Mouse (Mus musculus) MEL (cell line): Measurements from ENCODE around the gene Tmc2. TPM values are rescaled to one million over a fixed set of nuclear protein-coding genes. Genes with fewer than 3 reads are reported as not detected.
A peak's percentile ranks its signal among the peaks of the same experiment; 100 is the strongest.

Source experiments
- DNase-seq: peaks from one replicate; pipeline ENCODE4 v3.0.0; 2011; ENCODE audit warnings: low read depth, low spot score
- H3K27ac ChIP-seq: 2 replicates; pipeline ENCODE4 v1.5.1; 2012; ENCODE audit warnings: low read depth, mild to moderate bottlenecking, control low read depth, low read length, moderate library complexity; ENCODE audit not compliant: control insufficient read depth
- H3K27me3 ChIP-seq, 2 experiments: fragments of 150-350 bp in 1 of 2; sonication (generic) in 1 of 2; 2 replicates each; pipeline ENCODE4 v1.6.1; 2012; ENCODE audit warnings: low read length in 2 of 2, mild to moderate bottlenecking in 2 of 2, improper control_type of control experiment in 1 of 2, moderate library complexity in 1 of 2; ENCODE audit not compliant: insufficient read depth in 2 of 2, control insufficient read depth in 1 of 2
- H3K36me3 ChIP-seq, 2 experiments: 2 replicates each; pipeline ENCODE4 v1.6.1; 2012 to 2014; ENCODE audit warnings: low read length in 2 of 2, improper control_type of control experiment in 1 of 2, inconsistent platforms in 1 of 2, mild to moderate bottlenecking in 1 of 2; ENCODE audit not compliant: insufficient read depth in 2 of 2, control insufficient read depth in 1 of 2
- H3K4me1 ChIP-seq, 2 experiments: fragments of 150-350 bp in 1 of 2; sonication (generic) in 1 of 2; 2 replicates each; pipeline ENCODE4 v1.6.1; 2012; ENCODE audit warnings: low read length in 2 of 2, improper control_type of control experiment in 1 of 2, mild to moderate bottlenecking in 1 of 2; ENCODE audit not compliant: insufficient read depth in 2 of 2, control insufficient read depth in 1 of 2
- H3K4me3 ChIP-seq, 2 experiments: fragments of 150-350 bp in 1 of 2; sonication (generic) in 1 of 2; 2 replicates each; pipeline ENCODE4 v1.5.1; 2012; ENCODE audit warnings: low read depth in 2 of 2, low read length in 2 of 2, mild to moderate bottlenecking in 2 of 2, moderate library complexity in 2 of 2, control low read depth in 1 of 2, improper control_type of control experiment in 1 of 2; ENCODE audit not compliant: control insufficient read depth in 1 of 2, insufficient read depth in 1 of 2
- H3K79me2 ChIP-seq: 2 replicates; pipeline ENCODE4 v1.6.1; 2012; ENCODE audit warnings: mild to moderate bottlenecking, low read length, moderate library complexity; ENCODE audit not compliant: control insufficient read depth, poor library complexity, insufficient read depth
- H3K9ac ChIP-seq: 2 replicates; pipeline ENCODE4 v1.6.1; 2012; ENCODE audit warnings: low read depth, mild to moderate bottlenecking, control low read depth, low read length, moderate library complexity; ENCODE audit not compliant: control insufficient read depth, poor library complexity, severe bottlenecking
- H3K9me3 ChIP-seq: fragments of 150-350 bp; sonication (generic); replicated peaks from 2 replicates; pipeline ENCODE4 v1.6.1; 2012; ENCODE audit warnings: mild to moderate bottlenecking, low read length, improper control_type of control experiment, moderate library complexity; ENCODE audit not compliant: insufficient read depth
- BHLHE40 ChIP-seq: IDR thresholded peaks from 2 replicates; pipeline ENCODE4 v1.6.1; 2012; ENCODE audit warnings: low read depth, mild to moderate bottlenecking, inconsistent platforms, low read length, improper control_type of control experiment, borderline replicate concordance
- CHD1 ChIP-seq: IDR thresholded peaks from 2 replicates; pipeline ENCODE4 v1.6.1; 2012; ENCODE audit warnings: low read depth, mild to moderate bottlenecking, inconsistent platforms, low read length, improper control_type of control experiment
- CHD2 ChIP-seq: IDR thresholded peaks from 2 replicates; pipeline ENCODE4 v1.6.1; 2011; ENCODE audit warnings: low read length, improper control_type of control experiment
- CTCF ChIP-seq, 3 experiments: IDR thresholded peaks in 2 of 3; conservative IDR thresholded peaks in 1 of 3; 2 replicates each; pipeline ENCODE4 v1.5.1; 2011 to 2012; ENCODE audit warnings: low read length in 3 of 3, low read depth in 2 of 3, mild to moderate bottlenecking in 2 of 3, improper control_type of control experiment in 1 of 3, inconsistent platforms in 1 of 3, mixed read lengths in 1 of 3, moderate library complexity in 1 of 3; ENCODE audit not compliant: control insufficient read depth in 1 of 3, insufficient read depth in 1 of 3, poor library complexity in 1 of 3, severe bottlenecking in 1 of 3
- ELF1 ChIP-seq: IDR thresholded peaks from 2 replicates; pipeline ENCODE4 v1.6.1; 2014; ENCODE audit warnings: low read depth, mild to moderate bottlenecking, inconsistent platforms, low read length, improper control_type of control experiment, moderate library complexity
- EP300 ChIP-seq, 2 experiments: IDR thresholded peaks; 2 replicates each; pipeline ENCODE4 v1.6.1; 2011; ENCODE audit warnings: improper control_type of control experiment in 2 of 2, low read length in 2 of 2, low read depth in 1 of 2, mild to moderate bottlenecking in 1 of 2
- ETS1 ChIP-seq: IDR thresholded peaks from 2 replicates; pipeline ENCODE4 v1.6.1; 2012; ENCODE audit warnings: low read depth, mild to moderate bottlenecking, inconsistent platforms, low read length, improper control_type of control experiment, moderate library complexity
- GABPA ChIP-seq: IDR thresholded peaks from 2 replicates; pipeline ENCODE4 v1.6.1; 2012; ENCODE audit warnings: low read depth, mild to moderate bottlenecking, inconsistent platforms, low read length, improper control_type of control experiment, moderate library complexity
- GATA1 ChIP-seq: IDR thresholded peaks from 2 replicates; pipeline ENCODE4 v1.6.1; 2011; ENCODE audit warnings: low read depth, low read length, improper control_type of control experiment
- HCFC1 ChIP-seq: IDR thresholded peaks from 2 replicates; pipeline ENCODE4 v1.6.1; 2012; ENCODE audit warnings: low read depth, mild to moderate bottlenecking, inconsistent platforms, low read length, improper control_type of control experiment, moderate library complexity
- JUND ChIP-seq: IDR thresholded peaks from 2 replicates; pipeline ENCODE4 v1.6.1; 2011; ENCODE audit warnings: low read depth, mild to moderate bottlenecking, improper control_type of control experiment, low read length
- MAFK ChIP-seq: IDR thresholded peaks from 2 replicates; pipeline ENCODE4 v1.6.1; 2011; ENCODE audit warnings: low read depth, mild to moderate bottlenecking, low read length, improper control_type of control experiment, borderline replicate concordance
- MAX ChIP-seq: IDR thresholded peaks from 2 replicates; pipeline ENCODE4 v1.6.1; 2011; ENCODE audit warnings: low read length, improper control_type of control experiment
- MAZ ChIP-seq: IDR thresholded peaks from 2 replicates; pipeline ENCODE4 v1.6.1; 2012; ENCODE audit warnings: low read depth, mild to moderate bottlenecking, inconsistent platforms, low read length, improper control_type of control experiment
- MEF2A ChIP-seq: IDR thresholded peaks from 2 replicates; pipeline ENCODE4 v1.6.1; 2014; ENCODE audit warnings: low read depth, mild to moderate bottlenecking, inconsistent platforms, low read length, improper control_type of control experiment; ENCODE audit not compliant: poor library complexity, insufficient replicate concordance, severe bottlenecking; ENCODE audit errors: extremely low read depth
- MXI1 ChIP-seq: IDR thresholded peaks from 2 replicates; pipeline ENCODE4 v1.6.1; 2011; ENCODE audit warnings: mild to moderate bottlenecking, low read depth, low read length, improper control_type of control experiment
- MYC ChIP-seq: IDR thresholded peaks from 2 replicates; pipeline ENCODE4 v1.6.1; 2011; ENCODE audit warnings: low read depth, mild to moderate bottlenecking, low read length, improper control_type of control experiment, moderate library complexity
- NELFE ChIP-seq: IDR thresholded peaks from 2 replicates; pipeline ENCODE4 v1.6.1; 2011; ENCODE audit warnings: low read depth, low read length, improper control_type of control experiment
- NRF1 ChIP-seq: IDR thresholded peaks from 2 replicates; pipeline ENCODE4 v1.6.1; 2014; ENCODE audit warnings: low read depth, mild to moderate bottlenecking, inconsistent platforms, low read length, improper control_type of control experiment, moderate library complexity; ENCODE audit not compliant: poor library complexity, insufficient read depth, severe bottlenecking
- POLR2AphosphoS2 ChIP-seq: IDR thresholded peaks from 2 replicates; pipeline ENCODE4 v1.6.1; 2011; ENCODE audit warnings: low read length, improper control_type of control experiment
- POLR2AphosphoS5 ChIP-seq: IDR thresholded peaks from 2 replicates; pipeline ENCODE4 v1.6.1; 2012; ENCODE audit warnings: low read depth, borderline replicate concordance, mild to moderate bottlenecking, inconsistent platforms, low read length, moderate library complexity, mixed read lengths
- RAD21 ChIP-seq: IDR thresholded peaks from 2 replicates; pipeline ENCODE4 v1.6.1; 2011; ENCODE audit warnings: mild to moderate bottlenecking, low read depth, low read length, improper control_type of control experiment
- RCOR1 ChIP-seq: IDR thresholded peaks from 2 replicates; pipeline ENCODE4 v1.6.1; 2012; ENCODE audit warnings: low read depth, mild to moderate bottlenecking, inconsistent platforms, low read length, improper control_type of control experiment
- SMC3 ChIP-seq: IDR thresholded peaks from 2 replicates; pipeline ENCODE4 v1.6.1; 2011; ENCODE audit warnings: low read depth, low read length, improper control_type of control experiment
- TAL1 ChIP-seq: IDR thresholded peaks from 2 replicates; pipeline ENCODE4 v1.6.1; 2012; ENCODE audit warnings: mild to moderate bottlenecking, inconsistent platforms, low read length, moderate library complexity, mixed read lengths
- TCF12 ChIP-seq: IDR thresholded peaks from 2 replicates; pipeline ENCODE4 v1.6.1; 2014; ENCODE audit warnings: low read depth, mild to moderate bottlenecking, inconsistent platforms, low read length, improper control_type of control experiment, moderate library complexity
- UBTF ChIP-seq: IDR thresholded peaks from 2 replicates; pipeline ENCODE4 v1.6.1; 2012; ENCODE audit warnings: low read depth, mild to moderate bottlenecking, inconsistent platforms, low read length, improper control_type of control experiment, moderate library complexity, borderline replicate concordance; ENCODE audit not compliant: insufficient read depth
- USF1 ChIP-seq: IDR thresholded peaks from 2 replicates; pipeline ENCODE4 v1.6.1; 2014; ENCODE audit warnings: low read depth, mild to moderate bottlenecking, inconsistent platforms, low read length, improper control_type of control experiment, moderate library complexity
- USF2 ChIP-seq, 2 experiments: IDR thresholded peaks; 2 replicates each; pipeline ENCODE4 v1.6.1; 2011 to 2012; ENCODE audit warnings: improper control_type of control experiment in 2 of 2, low read length in 2 of 2, borderline replicate concordance in 1 of 2, inconsistent platforms in 1 of 2, low read depth in 1 of 2, mild to moderate bottlenecking in 1 of 2; ENCODE audit not compliant: insufficient read depth in 1 of 2
- ZC3H11A ChIP-seq: IDR thresholded peaks from 2 replicates; pipeline ENCODE4 v1.6.1; 2012; ENCODE audit warnings: low read depth, mild to moderate bottlenecking, inconsistent platforms, low read length, improper control_type of control experiment
- ZKSCAN1 ChIP-seq: IDR thresholded peaks from 2 replicates; pipeline ENCODE4 v1.6.1; 2012; ENCODE audit warnings: low read depth, mild to moderate bottlenecking, inconsistent platforms, low read length, improper control_type of control experiment, moderate library complexity
- ZMIZ1 ChIP-seq: IDR thresholded peaks from 2 replicates; pipeline ENCODE4 v1.6.1; 2012; ENCODE audit warnings: low read depth, mild to moderate bottlenecking, inconsistent platforms, low read length, improper control_type of control experiment, moderate library complexity
- ZNF384 ChIP-seq: IDR thresholded peaks from 2 replicates; pipeline ENCODE4 v1.6.1; 2012; ENCODE audit warnings: low read depth, mild to moderate bottlenecking, inconsistent platforms, low read length, improper control_type of control experiment
- polyA plus RNA-seq, 2 experiments: library from polyadenylated mRNA; stranded (reverse) in 1 of 2; unstranded in 1 of 2; fragments of >175 nt in 1 of 2; fragments of >200 nt in 1 of 2; gene quantifications; 2 replicates each; pipeline versions ENCODE4 v1.2.1 to v1.2.4; 2012; ENCODE audit warnings: low replicate concordance in 2 of 2, low read depth in 1 of 2; ENCODE audit not compliant: insufficient read length in 2 of 2, insufficient read depth in 1 of 2, missing spikeins in 1 of 2
- total RNA-seq: library from RNA; depleted of rRNA; stranded (reverse); fragments of 300-350 nt; gene quantifications from 2 replicates; pipeline ENCODE4 v1.2.3, GENCODE M21; 2012

Gene Tmc2
- total and polyA plus RNA-seq, 3 experiments: not detected

DNA sequence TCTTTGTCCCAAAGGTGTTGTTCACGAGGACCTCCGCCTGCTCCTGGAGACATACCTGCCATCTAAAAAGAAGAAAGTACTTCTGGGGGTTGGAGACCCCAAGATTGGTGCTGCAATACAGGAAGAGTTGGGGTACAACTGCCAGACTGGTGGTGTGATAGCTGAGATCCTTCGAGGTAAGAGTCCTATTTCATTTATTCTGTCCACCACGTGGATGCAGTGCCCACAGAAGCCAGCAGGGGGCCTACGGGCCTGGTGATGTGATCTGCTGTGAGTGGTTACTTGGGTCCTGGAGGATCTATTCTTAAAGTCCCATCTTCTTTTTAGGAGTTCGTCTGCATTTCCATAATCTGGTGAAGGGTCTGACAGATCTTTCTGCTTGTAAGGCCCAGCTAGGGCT, 80.7 kb downstream of the Tmc2 start (continued):
- no peak for TF ChIP-seq BHLHE40
- TF ChIP-seq TCF12: no peak
- TF ChIP-seq CHD1: peak; percentile 17; the same call in 1 of the 2 replicates
- TF ChIP-seq ZMIZ1: no peak
- TF ChIP-seq CTCF (IDR thresholded peaks at IDR 0.05 in 2 of 3, conservative IDR thresholded peaks at IDR 0.05 in 1 of 3; ENCODE audit: control insufficient read depth in 1 of 3, insufficient read depth in 1 of 3, low read depth in 2 of 3, low read length in 3 of 3, poor library complexity in 1 of 3, severe bottlenecking in 1 of 3): peak; percentile 70 to 88 (median 70)
- TF ChIP-seq SMC3: peak; percentile 42; the same call in 1 of the 2 replicates
- peak; percentile 96 for TF ChIP-seq MYC
- no peak for TF ChIP-seq MEF2A
- peak; percentile 99 for TF ChIP-seq MXI1
- TF ChIP-seq GABPA: no peak
- TF ChIP-seq MAFK: no peak

DNA sequence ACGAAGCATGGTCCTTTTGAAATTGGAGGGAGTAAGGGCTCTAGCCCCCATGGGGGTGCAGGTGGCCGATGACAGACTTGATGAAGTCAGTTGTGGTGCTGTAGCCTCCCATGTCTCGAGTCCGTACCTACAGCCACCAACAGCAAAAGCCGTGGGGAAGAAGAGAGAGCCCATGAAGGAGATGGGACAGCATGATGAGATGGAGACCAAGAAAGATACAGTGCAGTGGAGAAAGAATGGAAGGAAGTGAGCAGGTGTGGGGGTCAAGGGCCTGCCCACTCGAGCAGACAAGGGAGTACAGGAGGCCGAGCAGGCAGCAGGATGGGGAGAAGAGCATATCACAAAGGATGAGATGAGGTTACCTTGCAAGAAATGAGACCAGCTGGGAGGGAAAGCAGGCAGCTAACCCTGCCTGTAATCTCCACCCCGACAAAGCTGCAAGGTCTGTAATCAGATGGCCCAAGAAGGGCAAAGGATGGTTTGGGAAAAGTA, 84.7 kb downstream of the Tmc2 start:
- Histone ChIP-seq H3K9ac (no peak overlapping the region), H3K27ac (no peak overlapping the region), H3K36me3 (peaks cover 17 to 23% of the 10 kb centered on the region in 2 experiments), H3K27me3 (no peaks in the 10 kb centered on the region), H3K79me2 (peaks cover 45% of the 10 kb centered on the region), H3K4me3 (no peak overlapping the region), H3K9me3 (no peaks in the 10 kb centered on the region), H3K4me1 (peaks cover 0 to 11% of the 10 kb centered on the region in 2 experiments; a peak in 1 of 4 replicates)
- DNase-seq: peak; percentile 78
- TF ChIP-seq UBTF: no peak
- no peak for TF ChIP-seq GABPA
- peak; percentile 79; the same call in 1 of the 2 replicates for TF ChIP-seq MAZ
- TF ChIP-seq USF2 (IDR thresholded peaks at IDR 0.05; ENCODE audit: borderline replicate concordance in 1 of 2, insufficient read depth in 1 of 2, low read depth in 1 of 2, low read length in 2 of 2): 0 out of 4 replicates have a peak, but pooled peaks of 1 of the 2 experiments have one; percentile 19
- TF ChIP-seq ZKSCAN1: 0 out of 2 replicates have a peak, but pooled peaks have one; percentile 48
- no peak for TF ChIP-seq GATA1
- peak; percentile 19; the same call in 1 of the 2 replicates for TF ChIP-seq ELF1
- no peak for TF ChIP-seq ZNF384
- no peak for TF ChIP-seq TCF12
- no peak; a peak in 1 of 4 replicates for TF ChIP-seq EP300 (IDR thresholded peaks at IDR 0.05; ENCODE audit: low read depth in 1 of 2, low read length in 2 of 2)
- TF ChIP-seq JUND: no peak; the same call in 1 of the 2 replicates
- TF ChIP-seq MEF2A: peak; percentile 47; the same call in 1 of the 2 replicates
- peak; percentile 1; the same call in 1 of the 2 replicates for TF ChIP-seq SMC3
- no peak for TF ChIP-seq ZC3H11A
- no peak for TF ChIP-seq TAL1
- no peak for TF ChIP-seq RAD21
- peak; percentile 55 for TF ChIP-seq MAX
- peak; percentile 63 for TF ChIP-seq CHD2
- peak; percentile 58 for TF ChIP-seq NELFE
- TF ChIP-seq NRF1: no peak
- TF ChIP-seq USF1: no peak
- no peak for TF ChIP-seq POLR2AphosphoS5
- TF ChIP-seq HCFC1: peak; percentile 4; the same call in 1 of the 2 replicates
- peak; percentile 100 for TF ChIP-seq POLR2AphosphoS2
- no peak; the same call in 1 of the 2 replicates for TF ChIP-seq MYC
- TF ChIP-seq RCOR1: 0 out of 2 replicates have a peak, but pooled peaks have one; percentile 29
- peak; percentile 21; the same call in 1 of the 2 replicates for TF ChIP-seq ETS1
